12 mouse cellular contexts compared by ENCODE assay signal in the genomic region with DNA sequence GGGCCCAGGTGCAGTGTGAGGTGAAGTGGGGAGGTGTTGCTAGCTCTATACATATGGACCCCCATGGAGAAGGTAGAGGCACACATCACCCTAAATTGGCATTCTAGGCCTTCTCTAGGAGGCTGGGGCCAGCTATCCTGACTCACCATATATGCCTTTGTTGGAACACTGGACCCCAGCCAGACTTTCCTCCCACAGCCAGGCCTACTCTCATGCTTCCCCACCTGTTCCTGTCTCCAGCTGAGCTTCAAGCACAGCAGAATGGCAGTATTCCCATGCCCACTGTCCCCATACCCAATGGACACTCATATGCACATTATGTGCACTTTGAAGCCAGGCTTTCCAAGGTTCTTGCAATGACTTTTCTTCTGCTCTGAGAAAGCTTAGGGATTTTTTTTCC.
A peak's percentile ranks its signal among the peaks of the same experiment; 100 is the strongest.
DNase-seq lines count a peak whose midpoint lies in the region; ATAC-seq and TF ChIP-seq lines count a peak whose summit lies in the region.
"Had no signal": no experiment of that assay in that cellular context is flagged by ENCODE, and none has a peak within 500 bp of the region (broad histone marks: within the 10 kb centered on the region; RNA-seq: fewer than 3 reads in every experiment).

No protein-coding gene starts in this region.

- H3K27ac ChIP-seq in gastrocnemius, adult 2 months, result no peak overlapping the region

- H3K4me3 ChIP-seq in gastrocnemius, adult 2 months, result no peak overlapping the region
- H3K4me3 ChIP-seq: megakaryocyte, embryonic 14.5 days had no signal

- no peak for ATAC-seq in monocyte, adult 5-6 weeks (replicated peaks; ENCODE audit: insufficient number of reproducible peaks, low FRiP score, low TSS enrichment, poor library complexity, severe bottlenecking)
- ATAC-seq: activated CD4-positive, CD25-positive, alpha-beta regulatory T cell, adult 4 months had no signal

- no peak for TF ChIP-seq CTCF in gastrocnemius, adult 2 months (IDR thresholded peaks at IDR 0.05)

- DNase-seq in gastrocnemius, postnatal 14 days, result peak; percentile 18
- no peak for DNase-seq in gastrocnemius, adult 2 months
- peak; percentile 77 to 81 for DNase-seq in cerebellum, postnatal 14 days
- DNase-seq in layer of hippocampus, postnatal 25 days (ENCODE audit: extremely low spot score in 1 of 2, low spot score in 1 of 2), result peak; percentile 45 to 68
- peak; percentile 85 for DNase-seq in right cerebral cortex, postnatal 25 days
- no peak for DNase-seq in embryo, embryonic 9.5 days (ENCODE audit: extremely low spot score)
- DNase-seq in adrenal gland, postnatal 14 days, result no peak
- DNase-seq: gastrocnemius, postnatal 25 days; thymus, adult 18-20 months had no signal

- intact Hi-C loops in gastrocnemius, postnatal 14 days (cut with DNase I; ENCODE audit: low total_unique reads), result no loop called here
- intact Hi-C loops in gastrocnemius, adult 2 months (cut with DNase I), result loop anchor here (5.0 kb wide), 1 partner anchor 35 kb away; no protein-coding TSS in a partner anchor

Comparison
In these comparisons a context has a peak if more than half of its experiments do, and no peak if none do; other contexts are left out.
1. DNase-seq: peak in gastrocnemius, postnatal 14 days (single experiment), cerebellum, postnatal 14 days (2 of 2), layer of hippocampus, postnatal 25 days (2 of 2) and right cerebral cortex, postnatal 25 days (single experiment); none in gastrocnemius, adult 2 months (single experiment), embryo, embryonic 9.5 days (single experiment) and adrenal gland, postnatal 14 days (single experiment).